Mouse (Mus musculus) thymus, postnatal 14 days (tissue): Measurements from ENCODE around the gene Olfr297.

Source experiments
- DNase-seq: peaks from one replicate; pipeline ENCODE4 v3.0.0; 2021

Olfr297 gene

DNA sequence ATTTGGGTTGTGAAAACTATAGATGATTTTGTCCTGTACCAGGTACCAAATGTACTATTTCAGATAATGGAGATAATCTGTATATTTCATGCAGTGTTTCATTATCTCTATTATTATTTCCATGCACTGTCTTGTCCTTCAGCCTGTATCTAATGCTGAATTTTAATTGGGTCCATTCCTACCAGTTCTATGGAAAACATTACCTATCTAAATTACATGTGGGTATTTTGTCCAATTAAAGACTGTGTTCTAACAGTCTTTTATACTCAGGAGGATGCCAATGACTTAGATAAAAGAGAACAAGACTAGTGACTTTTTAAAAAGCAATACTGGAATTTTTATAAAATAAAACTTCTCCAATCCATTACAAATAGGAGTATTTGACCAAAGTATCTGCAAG, at the start of gene Olfr297:
TSS of gene Olfr297 (plus strand) at position 301 of the 400 bp plus-strand sequence.
- no peak for DNase-seq

DNA sequence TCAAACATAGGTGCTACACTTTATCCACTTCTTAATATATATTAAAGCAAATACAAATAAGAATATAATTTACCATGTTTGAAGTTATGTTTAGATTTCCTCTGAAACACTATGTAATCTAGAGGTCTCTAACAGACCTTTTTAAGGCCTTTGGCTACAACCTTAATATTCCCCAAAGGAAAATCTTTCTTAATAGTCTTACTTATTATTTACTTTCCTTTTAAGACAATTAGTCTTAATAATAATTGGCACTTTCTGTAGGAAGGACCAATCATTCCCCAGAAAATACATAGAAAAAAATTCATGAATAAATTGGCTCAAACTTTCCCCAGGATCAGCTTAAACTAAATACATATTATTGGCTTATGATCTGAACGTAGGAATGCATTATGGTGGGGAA, 27.4 kb upstream of the Olfr297 start, which contains the start of gene Olfr298:
TSS of gene Olfr298 (minus strand) at position 101 of the 400 bp plus-strand sequence.
- no peak for DNase-seq
